Mouse (Mus musculus) forebrain, embryonic 13.5 days (tissue): ENCODE data around the gene Sgcb. TPM values are rescaled to one million over a fixed set of nuclear protein-coding genes. Genes with fewer than 3 reads are reported as not detected.
"Not testable (repeated sequence)": the region's sequence is repeated elsewhere in the genome, so short reads cannot be mapped to it uniquely, and the experiment has no call there.

Source experiments
- ATAC-seq: fragments of 200-750 bp; cut with Nextera tagmentation; 2 replicates; pipeline ENCODE4 v1.8.0; 2017
- H3K27ac ChIP-seq: fragments of 300-500 bp; sonication (generic); 2 replicates; pipeline ENCODE4 v1.5.1; 2015; ENCODE audit warnings: inconsistent platforms, mild to moderate bottlenecking, moderate library complexity
- H3K27me3 ChIP-seq: fragments of 300-500 bp; sonication (generic); 2 replicates; pipeline ENCODE4 v1.6.1; 2015; ENCODE audit warnings: mild to moderate bottlenecking, inconsistent platforms
- H3K36me3 ChIP-seq: fragments of 300-500 bp; sonication (generic); 2 replicates; pipeline ENCODE4 v1.6.1; 2015; ENCODE audit warnings: mild to moderate bottlenecking, inconsistent platforms; ENCODE audit not compliant: poor library complexity, severe bottlenecking
- H3K4me1 ChIP-seq: fragments of 300-500 bp; sonication (generic); 2 replicates; pipeline ENCODE4 v1.6.1; 2015; ENCODE audit warnings: inconsistent platforms
- H3K4me2 ChIP-seq: fragments of 300-500 bp; sonication (generic); 2 replicates; pipeline ENCODE4 v1.6.1; 2015; ENCODE audit warnings: inconsistent platforms, mild to moderate bottlenecking, moderate library complexity
- H3K4me3 ChIP-seq: fragments of 300-500 bp; sonication (generic); 2 replicates; pipeline ENCODE4 v1.5.1; 2015; ENCODE audit warnings: mild to moderate bottlenecking, inconsistent platforms
- H3K9ac ChIP-seq: fragments of 300-500 bp; sonication (generic); 2 replicates; pipeline ENCODE4 v1.6.1; 2015; ENCODE audit warnings: mild to moderate bottlenecking, inconsistent platforms
- H3K9me3 ChIP-seq: fragments of 300-500 bp; sonication (generic); replicated peaks from 2 replicates; pipeline ENCODE4 v1.6.1; 2016; ENCODE audit warnings: inconsistent platforms
- WGBS: fragments of 180-500 bp; shearing (Covaris S2); methylation state at CpG from one replicate; pipeline ENCODE4 v1.1.7; 2015; 5-methylcytosine and 5-hydroxymethylcytosine counted together
- polyA plus RNA-seq: library from polyadenylated mRNA; unstranded; fragments of >200 nt; fragmentation: Nextera tagmentation; extraction: Ambion mirVana; gene quantifications from 2 replicates; pipeline ENCODE4 v1.2.1, GENCODE M21; 2015

The Sgcb gene
- polyA plus RNA-seq, 1 experiment from 2014 or later, result 20.5 TPM

- ATAC-seq, result 0 out of 2 replicates have a peak, but pooled peaks have one; percentile 50
These were observed 46.2 kb downstream of the Sgcb start for GRCm38 (mm10) chr5:73601361-73601763.

GRCm38 (mm10) chr5:73599991-73600390, 47.6 kb downstream of the Sgcb start:
- Histone ChIP-seq H3K27me3 (no peaks in the 10 kb centered on the region), H3K4me2 (no peak overlapping the region), H3K36me3 (no peaks in the 10 kb centered on the region), H3K27ac (no peak overlapping the region), H3K9me3 (no peaks in the 10 kb centered on the region), H3K4me1 (peaks cover 24% of the 10 kb centered on the region), H3K4me3 (no peak overlapping the region), H3K9ac (no peak overlapping the region)
- no peak for ATAC-seq
- WGBS, result 83% methylated on average over 2 of the region's 2 CpGs

More at GRCm38 (mm10) chr5:73601361-73601763, 46.2 kb downstream of the Sgcb start:
- Histone ChIP-seq H3K27me3 (no peaks in the 10 kb centered on the region), H3K9me3 (no peaks in the 10 kb centered on the region), H3K9ac (no peak overlapping the region), H3K4me1 (peaks cover 24% of the 10 kb centered on the region), H3K4me3 (no peak overlapping the region), H3K36me3 (no peaks in the 10 kb centered on the region), H3K4me2 (no peak overlapping the region), H3K27ac (no peak overlapping the region)
- WGBS, result 23% methylated on average over 8 of the region's 8 CpGs

GRCm38 (mm10) chr5:73598943-73599695, 48.5 kb downstream of the Sgcb start:
- no peak overlapping the region for H3K27ac ChIP-seq
- H3K9me3 ChIP-seq, result no peaks in the 10 kb centered on the region
- H3K27me3 ChIP-seq, result no peaks in the 10 kb centered on the region
- no peaks in the 10 kb centered on the region for H3K36me3 ChIP-seq
- peak; percentile 83 for ATAC-seq
- no peak overlapping the region for H3K4me3 ChIP-seq
- H3K9ac ChIP-seq, result no peak overlapping the region
- 57% methylated on average over 5 of the region's 5 CpGs for WGBS
- H3K4me1 ChIP-seq, result peaks cover 24% of the 10 kb centered on the region
- H3K4me2 ChIP-seq, result no peak overlapping the region

GRCm38 (mm10) chr5:73587119-73587518, 60.5 kb downstream of the Sgcb start:
- H3K27me3 ChIP-seq, result no peaks in the 10 kb centered on the region
- no peak overlapping the region for H3K27ac ChIP-seq
- no peak overlapping the region for H3K9ac ChIP-seq
- H3K4me1 ChIP-seq, result peaks cover 14% of the 10 kb centered on the region
- no peak for ATAC-seq
- H3K4me3 ChIP-seq, result no peak overlapping the region
- WGBS, result 84% methylated on average over 3 of the region's 3 CpGs
- H3K9me3 ChIP-seq, result no peaks in the 10 kb centered on the region
- no peak overlapping the region for H3K4me2 ChIP-seq
- H3K36me3 ChIP-seq, result no peaks in the 10 kb centered on the region

GRCm38 (mm10) chr5:73586597-73586996, 61.0 kb downstream of the Sgcb start:
- Histone ChIP-seq H3K4me3 (no peak overlapping the region), H3K9me3 (no peaks in the 10 kb centered on the region), H3K36me3 (no peaks in the 10 kb centered on the region), H3K4me2 (no peak overlapping the region), H3K9ac (no peak overlapping the region), H3K27ac (no peak overlapping the region), H3K27me3 (no peaks in the 10 kb centered on the region), H3K4me1 (peaks cover 14% of the 10 kb centered on the region)
- no peak for ATAC-seq
- WGBS, result 64% methylated on average over 4 of the region's 4 CpGs

GRCm38 (mm10) chr5:73585212-73586115, 62.1 kb downstream of the Sgcb start:
- Histone ChIP-seq H3K9me3 (no peaks in the 10 kb centered on the region), H3K36me3 (no peaks in the 10 kb centered on the region), H3K9ac (no peak overlapping the region), H3K27ac (peak overlapping the region; percentile 66), H3K4me3 (no peak overlapping the region), H3K27me3 (no peaks in the 10 kb centered on the region), H3K4me1 (peaks cover 14% of the 10 kb centered on the region), H3K4me2 (no peak overlapping the region)
- peak; percentile 81 for ATAC-seq
- WGBS, result 24% methylated on average over 7 of the region's 7 CpGs

GRCm38 (mm10) chr5:73584011-73584410, 63.6 kb downstream of the Sgcb start:
- H3K9ac ChIP-seq, result not testable (repeated sequence)

More at GRCm38 (mm10) chr5:73584011-73584410, 63.6 kb downstream of the Sgcb start:
- not testable (repeated sequence) for H3K4me2 ChIP-seq, H3K4me3 ChIP-seq, H3K27ac ChIP-seq, H3K9me3 ChIP-seq, ATAC-seq, H3K27me3 ChIP-seq, H3K36me3 ChIP-seq
- 46% methylated on average over 6 of the region's 6 CpGs for WGBS
- peaks cover 14% of the 10 kb centered on the region for H3K4me1 ChIP-seq

Other genes with a start within 250 kb of the Sgcb start
- gene Cwh43, start 241.7 kb downstream of the Sgcb start, polyA plus RNA-seq, result 0.09 and 0.30 TPM in 2 replicates
- gene Dcun1d4, start 166.8 kb downstream of the Sgcb start, polyA plus RNA-seq, result 42.8 and 47.8 TPM in 2 replicates
- gene Lrrc66, start 15.3 kb downstream of the Sgcb start, polyA plus RNA-seq, result not detected in 2 replicates
- 0.34 and 0.71 TPM in 2 replicates for gene Spata18, start 3.6 kb upstream of the Sgcb start, polyA plus RNA-seq